In genomic region chr14:102902906-102903305, GRCm38 (mm10) we compare ENCODE assay signal across 10 mouse cellular contexts.
DNase-seq lines count a peak whose midpoint lies in the region; ATAC-seq lines count a peak whose summit lies in the region.
"Had no signal": no experiment of that assay in that cellular context is flagged by ENCODE, and none has a peak within 500 bp of the region (broad histone marks: within the 10 kb centered on the region; RNA-seq: fewer than 3 reads in every experiment).

No protein-coding gene starts in this region.

- H3K27me3 ChIP-seq in lung, embryonic 15.5 days = no peaks in the 10 kb centered on the region
- H3K27me3 ChIP-seq in midbrain, embryonic 14.5 days (ENCODE audit: control insufficient read depth, insufficient read depth, low read length) = no peaks in the 10 kb centered on the region
- H3K27me3 ChIP-seq: liver, embryonic 15.5 days had no signal

- H3K4me2 ChIP-seq in lung, embryonic 15.5 days = peak overlapping the region; percentile 25; the same call in 1 of the 2 replicates
- H3K4me2 ChIP-seq in midbrain, embryonic 14.5 days (ENCODE audit: low read length) = no peak overlapping the region
- H3K4me2 ChIP-seq: liver, embryonic 15.5 days had no signal

- H3K27ac ChIP-seq in lung, embryonic 15.5 days = peak overlapping the region; percentile 2; the same call in 1 of the 2 replicates
- H3K27ac ChIP-seq in midbrain, embryonic 14.5 days (replicated peaks; ENCODE audit: low read depth, low read length) = no peak overlapping the region
- H3K27ac ChIP-seq: liver, embryonic 15.5 days had no signal

- no peak for ATAC-seq in lung, embryonic 15.5 days (ENCODE audit: borderline replicate concordance, extremely low read depth, low FRiP score, low TSS enrichment)
- ATAC-seq in granulocyte monocyte progenitor cell, adult 5-6 weeks (replicated peaks; ENCODE audit: poor library complexity, severe bottlenecking) = peak; percentile 31
- no peak for ATAC-seq in midbrain, embryonic 14.5 days (ENCODE audit: low FRiP score, low TSS enrichment)
- ATAC-seq: Patski had no signal

- H3K4me3 ChIP-seq in lung, embryonic 15.5 days = no peak overlapping the region
- H3K4me3 ChIP-seq in midbrain, embryonic 14.5 days (replicated peaks; ENCODE audit: low read depth, low read length) = no peak overlapping the region
- H3K4me3 ChIP-seq: liver, embryonic 15.5 days had no signal

- 45% methylated on average over 12 of the region's 12 CpGs for WGBS in lung, embryonic 15.5 days
- WGBS in midbrain, embryonic 14.5 days = 61% methylated on average over 12 of the region's 12 CpGs

- no peak overlapping the region for H3K9ac ChIP-seq in lung, embryonic 15.5 days
- H3K9ac ChIP-seq in midbrain, embryonic 14.5 days (replicated peaks; ENCODE audit: low read length) = no peak overlapping the region
- H3K9ac ChIP-seq: liver, embryonic 15.5 days had no signal

- 0 out of 2 replicates have a peak, but pooled peaks cover 3% of the 10 kb centered on the region for H3K4me1 ChIP-seq in lung, embryonic 15.5 days
- no peaks in the 10 kb centered on the region for H3K4me1 ChIP-seq in midbrain, embryonic 14.5 days (ENCODE audit: control insufficient read depth, insufficient read depth, low read length)
- H3K4me1 ChIP-seq: liver, embryonic 15.5 days had no signal

- no peaks in the 10 kb centered on the region for H3K36me3 ChIP-seq in lung, embryonic 15.5 days
- H3K36me3 ChIP-seq in midbrain, embryonic 14.5 days (ENCODE audit: control insufficient read depth, insufficient read depth, low read length) = no peaks in the 10 kb centered on the region
- H3K36me3 ChIP-seq: liver, embryonic 15.5 days had no signal

- no peak for DNase-seq in lung, adult 18-20 months
- DNase-seq in cerebellum, postnatal 36 days = peak; percentile 88 to 89
- DNase-seq in layer of hippocampus, adult 18-20 months (ENCODE audit: low spot score in 2 of 2) = peak; percentile 69 to 89
- peak; percentile 51 for DNase-seq in midbrain, embryonic 14.5 days
- peak; percentile 46 for DNase-seq in testis, postnatal 10 days (ENCODE audit: low spot score)
- no peak for DNase-seq in spleen, postnatal 36 days (ENCODE audit: low spot score in 2 of 2)

- H3K9me3 ChIP-seq in lung, embryonic 15.5 days = no peaks in the 10 kb centered on the region
- no peaks in the 10 kb centered on the region for H3K9me3 ChIP-seq in midbrain, embryonic 14.5 days (ENCODE audit: control insufficient read depth, low read length)
- H3K9me3 ChIP-seq: liver, embryonic 15.5 days had no signal

Comparison
In these comparisons a context has a peak if more than half of its experiments do, and no peak if none do; other contexts are left out.
1. DNase-seq: peak in cerebellum, postnatal 36 days (2 of 2), layer of hippocampus, adult 18-20 months (2 of 2), midbrain, embryonic 14.5 days (single experiment) and testis, postnatal 10 days (single experiment); none in lung, adult 18-20 months (0 of 2) and spleen, postnatal 36 days (0 of 2).